Mouse (Mus musculus): ENCODE results near the gene Smim14. TPM values are rescaled to one million over a fixed set of nuclear protein-coding genes. Genes with fewer than 3 reads are reported as not detected.
"Not testable (repeated sequence)": the region's sequence is repeated elsewhere in the genome, so short reads cannot be mapped to it uniquely, and the experiment has no call there.

The Smim14 gene
- polyA plus RNA-seq, 1 experiment from 2014 or later: 250 TPM

DNA sequence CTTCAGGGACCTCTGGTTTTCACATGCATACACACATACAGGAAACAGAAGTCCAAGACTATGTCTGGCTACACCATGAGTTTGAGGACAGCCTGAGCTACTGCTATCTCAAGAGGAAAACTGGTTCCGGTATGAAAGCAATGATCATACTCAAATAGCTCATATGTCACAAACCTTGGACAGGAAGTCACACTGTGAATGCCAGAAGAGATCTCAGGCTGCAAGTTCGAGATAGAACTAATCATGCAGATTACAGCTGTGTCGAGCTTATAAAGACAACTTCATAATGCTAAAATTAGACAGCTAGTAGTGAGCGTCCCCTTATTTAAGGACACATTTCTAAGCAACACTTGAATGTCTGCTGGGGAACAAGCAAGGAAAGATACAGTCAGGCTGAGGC, 56.5 kb downstream of the Smim14 start:
- TF ChIP-seq CTCF (IDR thresholded peaks at IDR 0.05; ENCODE audit: low read depth): no peak
- H3K4me3 ChIP-seq (ENCODE audit: low read depth, low read length): no peak overlapping the region
- 56% methylated on average over 4 of the region's 4 CpGs for WGBS
- H3K9me3 ChIP-seq (ENCODE audit: control insufficient read depth): no peaks in the 10 kb centered on the region
- no peak overlapping the region for H3K27ac ChIP-seq (ENCODE audit: low read depth, low read length)
- ATAC-seq: no peak
- peaks cover 2% of the 10 kb centered on the region; the same call in 1 of the 2 replicates for H3K4me1 ChIP-seq (replicated peaks; ENCODE audit: control insufficient read depth, insufficient read depth, low read length)
- no peaks in the 10 kb centered on the region for H3K27me3 ChIP-seq (replicated peaks; ENCODE audit: control insufficient read depth, insufficient read depth, low read length)
- no peak overlapping the region for H3K9ac ChIP-seq (ENCODE audit: low read depth, low read length)
- H3K4me2 ChIP-seq (replicated peaks; ENCODE audit: low read depth): no peak overlapping the region
- no peaks in the 10 kb centered on the region for H3K36me3 ChIP-seq (ENCODE audit: control insufficient read depth, insufficient read depth)

DNA sequence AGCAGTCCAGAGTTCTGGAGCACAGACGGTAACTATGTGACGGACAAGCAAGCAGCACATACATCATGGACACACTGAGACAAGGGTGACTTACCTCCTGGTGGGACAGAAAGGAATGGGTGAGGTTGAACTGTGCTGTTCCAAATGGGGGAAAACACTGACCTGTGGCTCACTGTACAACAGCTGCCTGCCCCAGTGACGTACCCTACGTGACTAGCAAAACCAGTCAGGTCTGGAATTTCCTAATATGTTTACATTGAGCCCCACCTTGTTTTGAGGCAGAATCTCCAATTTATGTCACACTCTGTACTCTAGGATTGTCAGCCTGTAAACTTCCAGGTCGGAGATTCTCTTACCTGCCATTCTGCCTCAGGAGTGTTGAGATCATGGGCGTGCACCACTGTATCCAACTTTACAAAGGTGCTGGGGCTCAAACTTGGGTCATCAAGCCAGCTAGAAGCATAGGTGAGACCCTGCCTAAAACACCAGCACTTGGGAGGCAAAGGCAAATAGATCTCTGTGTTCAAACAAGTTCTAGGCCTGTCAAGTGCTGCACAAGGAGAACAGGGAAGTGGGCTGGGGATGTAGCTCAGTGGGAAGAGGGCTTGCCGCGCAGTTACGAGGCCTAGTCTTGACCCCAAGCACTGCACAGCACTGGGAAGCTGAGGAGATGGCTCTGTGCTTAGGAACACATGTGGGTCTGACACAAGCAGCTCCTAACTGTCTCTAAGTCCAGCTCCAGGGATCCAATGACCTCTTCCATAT, 57.1 kb downstream of the Smim14 start:
- peak overlapping the region; percentile 57; the same call in 1 of the 2 replicates for H3K27ac ChIP-seq (ENCODE audit: low read depth, low read length)
- H3K4me3 ChIP-seq (ENCODE audit: low read depth, low read length): no peak overlapping the region
- H3K27me3 ChIP-seq (replicated peaks; ENCODE audit: control insufficient read depth, insufficient read depth, low read length): no peaks in the 10 kb centered on the region
- peaks cover 2% of the 10 kb centered on the region; the same call in 1 of the 2 replicates for H3K4me1 ChIP-seq (replicated peaks; ENCODE audit: control insufficient read depth, insufficient read depth, low read length)
- 0 out of 2 replicates have a peak, but pooled peaks cover 3% of the 10 kb centered on the region for H3K36me3 ChIP-seq (ENCODE audit: control insufficient read depth, insufficient read depth)
- no peaks in the 10 kb centered on the region for H3K9me3 ChIP-seq (ENCODE audit: control insufficient read depth)
- H3K4me2 ChIP-seq (replicated peaks; ENCODE audit: low read depth): no peak overlapping the region
- no peak overlapping the region for H3K9ac ChIP-seq (ENCODE audit: low read depth, low read length)
- 59% methylated on average over 9 of the region's 9 CpGs for WGBS
- ATAC-seq: peak; percentile 67
- no peak for TF ChIP-seq CTCF (IDR thresholded peaks at IDR 0.05; ENCODE audit: low read depth)

DNA sequence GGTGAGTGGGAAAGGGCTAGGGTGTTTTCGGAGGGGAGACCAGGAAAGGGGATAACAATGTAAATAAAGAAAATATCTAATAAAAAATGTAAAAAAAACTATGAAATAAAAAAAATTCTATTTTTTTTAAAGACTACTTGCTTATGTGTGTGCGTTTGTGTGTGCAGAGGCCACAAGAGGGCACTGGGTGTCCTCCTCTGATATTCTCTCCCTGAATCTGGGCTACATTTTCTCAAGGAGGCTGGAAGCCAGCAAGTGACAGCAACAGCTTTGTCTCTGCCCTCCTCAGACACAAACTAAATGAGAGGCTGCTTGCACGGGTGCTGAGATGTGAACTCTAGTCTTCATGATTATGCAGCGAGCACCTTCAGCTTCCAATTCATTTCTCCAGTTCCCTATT, 58.8 kb downstream of the Smim14 start:
- no peaks in the 10 kb centered on the region for H3K4me1 ChIP-seq (replicated peaks; ENCODE audit: control insufficient read depth, insufficient read depth, low read length)
- 0 out of 2 replicates have a peak, but pooled peaks cover 5% of the 10 kb centered on the region for H3K36me3 ChIP-seq (ENCODE audit: control insufficient read depth, insufficient read depth)
- 72% methylated on average over 4 of the region's 4 CpGs for whole genome bisulfite sequencing
- no peaks in the 10 kb centered on the region for H3K27me3 ChIP-seq (replicated peaks; ENCODE audit: control insufficient read depth, insufficient read depth, low read length)
- H3K27ac ChIP-seq (ENCODE audit: low read depth, low read length): no peak overlapping the region
- TF ChIP-seq CTCF (IDR thresholded peaks at IDR 0.05; ENCODE audit: low read depth): peak; percentile 58
- H3K4me3 ChIP-seq (ENCODE audit: low read depth, low read length): no peak overlapping the region
- no peak overlapping the region for H3K4me2 ChIP-seq (replicated peaks; ENCODE audit: low read depth)
- no peaks in the 10 kb centered on the region for H3K9me3 ChIP-seq (ENCODE audit: control insufficient read depth)
- ATAC-seq: no peak
- H3K9ac ChIP-seq (ENCODE audit: low read depth, low read length): no peak overlapping the region

DNA sequence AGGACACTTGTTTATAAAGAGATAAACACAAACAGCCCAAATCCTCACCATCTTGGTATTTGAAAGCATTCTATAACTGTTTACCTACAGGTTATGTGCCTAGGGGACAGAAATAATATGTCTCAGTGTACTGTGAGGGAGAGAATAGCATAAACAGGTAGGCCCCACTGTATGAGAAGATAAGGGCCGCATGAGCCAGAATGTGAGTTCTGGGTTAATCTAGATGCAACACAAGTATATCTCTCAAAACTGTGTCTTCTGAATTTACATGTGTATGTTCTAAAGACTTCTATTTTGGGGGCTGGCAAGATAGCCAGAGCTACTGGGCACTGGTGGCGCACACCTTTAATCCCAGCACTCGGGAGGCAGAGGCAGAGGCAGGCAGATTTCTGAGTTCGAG, 60.2 kb downstream of the Smim14 start:
- H3K27ac ChIP-seq (ENCODE audit: low read depth, low read length); H3K4me1 ChIP-seq (replicated peaks; ENCODE audit: control insufficient read depth, insufficient read depth, low read length); H3K36me3 ChIP-seq (ENCODE audit: control insufficient read depth, insufficient read depth); H3K4me2 ChIP-seq (replicated peaks; ENCODE audit: low read depth); H3K4me3 ChIP-seq (ENCODE audit: low read depth, low read length); H3K27me3 ChIP-seq (replicated peaks; ENCODE audit: control insufficient read depth, insufficient read depth, low read length); ATAC-seq; H3K9me3 ChIP-seq (ENCODE audit: control insufficient read depth); H3K9ac ChIP-seq (ENCODE audit: low read depth, low read length): not testable (repeated sequence)
- 97% methylated on average over 4 of the region's 4 CpGs for WGBS

DNA sequence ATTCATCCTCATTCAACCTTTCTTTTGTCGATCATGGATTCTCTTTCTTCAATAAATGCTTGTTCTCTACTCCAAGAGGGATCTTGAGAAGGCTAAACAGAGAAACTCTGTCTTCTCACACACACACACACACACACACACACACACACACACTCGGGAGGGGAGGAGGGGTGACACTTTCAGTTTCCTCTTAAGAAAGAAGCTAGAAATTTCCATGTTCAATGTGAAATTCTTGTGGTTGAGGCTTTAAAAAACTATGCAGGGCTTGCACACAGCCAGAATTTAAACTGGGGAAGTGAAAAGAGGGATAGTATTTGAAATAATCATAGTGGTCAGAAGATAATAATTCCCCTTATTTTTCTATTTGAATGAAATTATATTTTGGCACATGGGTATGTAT, 61.2 kb downstream of the Smim14 start:
- ATAC-seq: no peak
- Histone ChIP-seq H3K27me3 (replicated peaks; ENCODE audit: control insufficient read depth, insufficient read depth, low read length) (no peaks in the 10 kb centered on the region), H3K9me3 (ENCODE audit: control insufficient read depth) (no peaks in the 10 kb centered on the region), H3K4me2 (replicated peaks; ENCODE audit: low read depth) (no peak overlapping the region), H3K9ac (ENCODE audit: low read depth, low read length) (no peak overlapping the region), H3K36me3 (ENCODE audit: control insufficient read depth, insufficient read depth) (0 out of 2 replicates have a peak, but pooled peaks cover 5% of the 10 kb centered on the region), H3K4me1 (replicated peaks; ENCODE audit: control insufficient read depth, insufficient read depth, low read length) (no peaks in the 10 kb centered on the region), H3K4me3 (ENCODE audit: low read depth, low read length) (no peak overlapping the region), H3K27ac (ENCODE audit: low read depth, low read length) (no peak overlapping the region)
- 63% methylated on average over 2 of the region's 2 CpGs for WGBS
- TF ChIP-seq CTCF (IDR thresholded peaks at IDR 0.05; ENCODE audit: low read depth): no peak

DNA sequence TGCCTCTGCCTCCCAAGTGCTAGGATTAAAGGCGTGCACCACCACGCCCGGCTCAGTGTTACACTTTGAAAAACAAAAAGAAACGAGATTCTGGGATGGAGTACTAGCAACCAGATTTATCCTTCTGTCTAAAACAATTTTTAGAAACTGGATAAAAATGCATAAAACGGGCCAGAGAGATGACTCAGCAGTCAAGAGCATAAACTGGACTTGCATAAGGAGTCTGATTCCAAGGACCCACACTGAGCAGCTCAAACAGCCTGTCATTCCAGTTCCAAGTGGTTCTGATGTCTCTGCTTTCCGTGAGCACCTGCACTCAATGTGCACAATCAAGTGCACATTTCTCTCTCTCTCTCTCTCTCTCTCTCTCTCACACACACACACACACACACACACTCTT, 67.2 kb downstream of the Smim14 start:
- H3K36me3 ChIP-seq (ENCODE audit: control insufficient read depth, insufficient read depth): peaks cover 34% of the 10 kb centered on the region
- H3K4me3 ChIP-seq (ENCODE audit: low read depth, low read length): no peak overlapping the region
- no peaks in the 10 kb centered on the region for H3K27me3 ChIP-seq (replicated peaks; ENCODE audit: control insufficient read depth, insufficient read depth, low read length)
- no peak for TF ChIP-seq CTCF (IDR thresholded peaks at IDR 0.05; ENCODE audit: low read depth)
- no peak overlapping the region for H3K27ac ChIP-seq (ENCODE audit: low read depth, low read length)
- no peak overlapping the region for H3K4me2 ChIP-seq (replicated peaks; ENCODE audit: low read depth)
- no peak for ATAC-seq
- no peaks in the 10 kb centered on the region for H3K9me3 ChIP-seq (ENCODE audit: control insufficient read depth)
- H3K9ac ChIP-seq (ENCODE audit: low read depth, low read length): no peak overlapping the region
- H3K4me1 ChIP-seq (replicated peaks; ENCODE audit: control insufficient read depth, insufficient read depth, low read length): no peaks in the 10 kb centered on the region
- WGBS: 86% methylated on average over 6 of the region's 6 CpGs
